Mouse (Mus musculus): ENCODE measurements around the gene Zfp951. TPM values are rescaled to one million over a fixed set of nuclear protein-coding genes. Genes with fewer than 3 reads are reported as not detected.

Zfp951 gene
- 0.03 and 0.11 TPM in 2 replicates for polyA plus RNA-seq (2012; rRNA removed)

GRCm38 (mm10) chr5:104859962-104860525, at the start of gene Zfp951:
Gene Zfp951 (minus strand): TSS chr5:104860070.

Other genes with a start within 250 kb of the Zfp951 start
- 0.16 TPM in 1 of 2 replicates, not detected in the other for gene Abcg3, start 122.6 kb upstream of the Zfp951 start, polyA plus RNA-seq (2012; rRNA removed)